Mouse (Mus musculus): ENCODE data around the gene Ryk. TPM values are rescaled to one million over a fixed set of nuclear protein-coding genes. Genes with fewer than 3 reads are reported as not detected.

Ryk gene
- total RNA-seq, 2 experiments from 2014 or later = 61.3 to 71.5 TPM

DNA sequence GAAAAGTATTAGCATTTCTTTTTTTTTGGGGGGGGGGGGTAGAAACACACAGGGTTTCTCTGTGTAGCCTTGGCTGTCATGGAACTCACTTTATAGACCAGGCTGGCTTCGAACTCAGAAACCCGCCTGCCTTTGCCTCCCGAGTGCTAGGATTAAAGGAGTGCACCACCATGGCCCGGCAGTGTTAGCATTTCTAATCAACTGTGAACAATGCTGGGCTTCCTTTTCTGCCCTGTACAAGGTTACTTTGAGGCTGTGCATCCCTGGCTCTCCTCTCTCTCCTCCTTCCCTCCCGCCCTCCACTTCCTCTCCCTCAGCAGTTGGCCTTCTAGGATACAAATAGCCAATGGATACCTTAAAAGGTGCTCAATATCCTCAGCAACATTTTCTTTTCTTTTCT is 114.0 kb downstream of the Ryk start:
- no peak for DNase-seq

DNA sequence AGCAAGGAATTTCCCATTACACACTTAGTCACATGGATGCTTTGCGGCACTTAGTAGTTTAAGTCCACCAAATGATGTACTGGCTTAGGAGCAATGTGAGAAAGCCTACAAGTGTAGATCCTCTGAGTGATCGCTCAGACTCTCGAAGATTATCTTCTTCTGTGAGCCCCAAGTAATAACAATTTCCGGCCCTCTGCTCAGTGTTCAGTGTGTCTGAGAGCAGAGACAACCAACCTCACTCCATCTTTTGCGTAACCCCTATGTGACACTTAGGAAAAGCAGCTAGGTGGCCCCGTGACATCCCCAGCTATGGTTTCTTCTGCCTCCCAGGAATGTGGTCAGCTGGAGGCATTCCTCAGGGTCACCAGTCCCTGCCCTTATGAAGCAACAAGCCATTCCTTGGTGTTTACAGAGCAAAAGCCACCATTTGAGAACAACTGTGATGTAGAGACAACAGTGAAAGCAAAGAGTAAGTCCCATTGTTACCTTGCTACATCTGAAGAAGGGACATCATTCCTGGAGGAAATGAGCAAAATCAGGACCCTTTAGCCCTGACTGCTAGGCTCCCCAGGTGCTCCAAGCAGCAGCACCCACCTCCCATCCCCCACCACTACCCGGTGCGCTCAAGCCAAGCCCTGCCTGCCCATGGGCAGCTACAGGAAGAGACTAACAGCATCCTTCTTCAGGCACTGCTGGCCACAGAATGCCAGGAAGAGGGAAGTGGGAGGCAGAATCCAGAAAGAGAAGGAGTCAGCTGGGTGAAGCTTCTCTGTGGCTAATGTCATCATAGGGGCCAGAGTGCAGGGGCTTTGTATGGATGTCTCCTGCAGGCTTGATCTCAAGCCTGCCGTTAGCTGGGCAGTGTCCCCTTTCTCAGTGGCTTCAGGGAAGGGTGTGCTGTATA is 116.6 kb downstream of the Ryk start:
- no peak for DNase-seq

DNA sequence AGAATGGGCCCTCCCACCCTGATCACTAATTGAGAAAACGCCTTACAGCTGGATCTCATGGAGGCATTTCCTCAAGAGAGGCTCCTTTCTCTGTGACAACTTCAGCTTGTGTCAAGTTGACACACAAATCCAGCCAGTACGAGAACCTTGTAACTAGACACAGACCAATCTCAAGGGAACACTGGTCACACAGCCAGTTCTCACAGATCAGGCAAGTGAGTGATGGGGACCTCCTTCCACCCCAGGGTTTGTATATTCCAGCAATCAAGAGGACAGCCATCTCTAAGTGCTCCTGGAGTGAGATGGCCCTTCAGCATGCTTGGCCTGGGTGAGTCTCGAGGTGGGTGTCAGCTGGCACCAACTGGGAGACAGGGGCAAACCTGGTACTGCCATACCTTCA is 121.1 kb downstream of the Ryk start:
- DNase-seq = no peak

Other genes starting within 250 kb of the Ryk start
- gene Anapc13, start 208.6 kb upstream of the Ryk start, total RNA-seq (2021) = 100 to 1,000 TPM; 333 to 359 TPM
- gene Cep63, start 208.4 kb upstream of the Ryk start, total RNA-seq (2021) = 10 to 100 TPM; 39.6 to 41.1 TPM
- 100 to 1,000 TPM; 219 to 385 TPM for gene Amotl2, start 118.2 kb upstream of the Ryk start, total RNA-seq (2021)
- gene Slco2a1, start 153.8 kb downstream of the Ryk start, total RNA-seq (2021) = 1 to 10 TPM; 3.2 to 3.7 TPM

Data from adrenal gland, postnatal 36 days (tissue).